Mouse (Mus musculus) frontal cortex, adult 2 months (tissue): Measurements from ENCODE around the gene 4930404N11Rik. TPM values are rescaled to one million over a fixed set of nuclear protein-coding genes. Genes with fewer than 3 reads are reported as not detected.

Experiments used
- DNase-seq, 2 experiments: peaks; one replicate each; pipeline ENCODE4 v3.0.0; 2022; ENCODE audit warnings: low spot score in 1 of 2; ENCODE audit errors: extremely low spot score in 1 of 2
- polyA plus RNA-seq: library from polyadenylated mRNA; depleted of rRNA; stranded (reverse); fragments of >200 nt; gene quantifications from 2 replicates; pipeline ENCODE4 v1.2.3, GENCODE M21; 2012

Gene 4930404N11Rik
- polyA plus RNA-seq, 1 experiment = 0.68 TPM

GRCm38 (mm10) chr10:81402227-81402765 is 36.7 kb upstream of the 4930404N11Rik start:
- DNase-seq = no peak

GRCm38 (mm10) chr10:81401521-81402226 is 36.1 kb upstream of the 4930404N11Rik start:
- DNase-seq = peak in 1 of 2 experiments; percentile 66

GRCm38 (mm10) chr10:81401205-81401520 is 35.5 kb upstream of the 4930404N11Rik start:
- peak in 1 of 2 experiments; percentile 38 for DNase-seq

GRCm38 (mm10) chr10:81400371-81401204 is 35.0 kb upstream of the 4930404N11Rik start:
- DNase-seq = no peak

GRCm38 (mm10) chr10:81399798-81400308 is 34.2 kb upstream of the 4930404N11Rik start:
- DNase-seq = no peak

DNA sequence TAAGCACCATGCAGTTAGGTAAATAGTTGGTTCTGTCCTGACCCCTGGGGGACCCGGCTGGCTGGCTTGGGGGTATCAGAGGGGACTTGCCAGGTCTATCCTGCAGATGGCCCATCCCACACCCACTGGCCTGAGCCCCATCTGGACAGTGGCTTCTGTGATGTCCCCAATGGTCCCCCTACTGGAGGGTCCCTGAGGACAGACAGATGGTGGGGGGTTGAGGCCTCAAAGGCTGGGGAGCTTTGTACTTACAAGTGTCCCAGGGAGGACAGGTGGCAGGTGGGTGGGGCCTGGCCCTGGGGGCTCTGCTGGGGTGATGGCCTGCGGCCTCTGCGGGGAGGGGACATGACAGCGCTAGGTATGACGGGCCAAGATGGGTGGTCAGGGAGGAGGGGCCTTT is 33.7 kb upstream of the 4930404N11Rik start:
- DNase-seq = no peak

GRCm38 (mm10) chr10:81396749-81397148 is 31.1 kb upstream of the 4930404N11Rik start:
- DNase-seq = no peak

DNA sequence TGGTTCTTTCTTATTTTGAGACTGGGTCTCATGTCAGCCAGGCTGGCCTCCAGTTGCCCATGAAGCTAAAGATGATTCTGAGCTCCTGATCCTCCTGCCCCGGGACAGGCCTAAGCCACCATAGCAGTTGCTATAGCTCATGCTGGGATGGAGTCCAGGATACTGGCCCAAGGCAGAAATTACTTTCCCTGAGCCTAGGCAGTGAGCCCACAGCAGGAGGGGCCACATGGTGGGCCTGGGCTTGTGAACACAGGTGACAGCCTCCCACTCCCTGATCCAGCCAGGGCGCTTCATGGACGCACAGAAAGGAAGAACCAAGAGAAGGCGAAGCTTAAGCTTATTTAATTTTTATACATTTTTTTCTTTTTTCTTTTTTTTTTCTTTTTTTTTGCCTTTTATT is 30.2 kb upstream of the 4930404N11Rik start:
- DNase-seq = no peak

- peak in 1 of 2 experiments; percentile 75 for DNase-seq
Measured at GRCm38 (mm10) chr10:81395127-81395526, 29.5 kb upstream of the 4930404N11Rik start.

DNA sequence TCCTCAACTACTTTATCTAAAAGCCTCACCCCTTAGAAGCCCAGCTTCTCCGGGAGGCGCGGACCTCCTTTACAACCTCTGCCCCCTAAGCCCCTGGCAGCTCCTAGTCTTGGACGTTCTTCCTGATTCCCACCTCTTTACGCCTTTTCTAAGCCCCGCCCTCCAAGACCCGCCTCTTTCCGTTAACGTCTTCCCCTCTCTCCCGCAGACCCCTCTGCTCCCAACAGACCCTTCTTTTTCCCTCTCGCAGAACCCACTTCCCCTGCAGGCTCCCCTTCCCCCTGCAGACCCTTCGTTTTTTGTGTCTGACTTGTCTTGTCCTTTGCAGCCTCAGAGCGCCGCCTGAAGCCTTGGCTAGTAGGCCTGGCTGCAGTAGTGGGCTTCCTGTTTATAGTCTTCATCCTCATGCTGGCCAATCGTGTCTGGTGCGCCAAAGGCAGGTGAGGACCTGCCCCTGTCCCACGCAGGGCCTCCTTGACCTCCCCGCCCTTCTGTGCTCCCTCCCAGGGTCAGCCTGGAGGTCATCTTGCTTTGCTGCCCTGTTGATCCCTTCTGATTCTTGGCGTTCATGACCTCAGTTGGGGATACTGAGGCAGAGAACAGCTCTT is 27.9 kb upstream of the 4930404N11Rik start:
- no peak for DNase-seq

- DNase-seq = no peak
Measured at GRCm38 (mm10) chr10:81392781-81393185, 27.2 kb upstream of the 4930404N11Rik start, which contains the start of gene Smim24. Gene Smim24, plus strand, starts transcription at chr10:81393051.

- no peak for DNase-seq
Measured at GRCm38 (mm10) chr10:81392270-81392669, 26.7 kb upstream of the 4930404N11Rik start.

GRCm38 (mm10) chr10:81390678-81390965 is 25.0 kb upstream of the 4930404N11Rik start:
- no peak for DNase-seq

DNA sequence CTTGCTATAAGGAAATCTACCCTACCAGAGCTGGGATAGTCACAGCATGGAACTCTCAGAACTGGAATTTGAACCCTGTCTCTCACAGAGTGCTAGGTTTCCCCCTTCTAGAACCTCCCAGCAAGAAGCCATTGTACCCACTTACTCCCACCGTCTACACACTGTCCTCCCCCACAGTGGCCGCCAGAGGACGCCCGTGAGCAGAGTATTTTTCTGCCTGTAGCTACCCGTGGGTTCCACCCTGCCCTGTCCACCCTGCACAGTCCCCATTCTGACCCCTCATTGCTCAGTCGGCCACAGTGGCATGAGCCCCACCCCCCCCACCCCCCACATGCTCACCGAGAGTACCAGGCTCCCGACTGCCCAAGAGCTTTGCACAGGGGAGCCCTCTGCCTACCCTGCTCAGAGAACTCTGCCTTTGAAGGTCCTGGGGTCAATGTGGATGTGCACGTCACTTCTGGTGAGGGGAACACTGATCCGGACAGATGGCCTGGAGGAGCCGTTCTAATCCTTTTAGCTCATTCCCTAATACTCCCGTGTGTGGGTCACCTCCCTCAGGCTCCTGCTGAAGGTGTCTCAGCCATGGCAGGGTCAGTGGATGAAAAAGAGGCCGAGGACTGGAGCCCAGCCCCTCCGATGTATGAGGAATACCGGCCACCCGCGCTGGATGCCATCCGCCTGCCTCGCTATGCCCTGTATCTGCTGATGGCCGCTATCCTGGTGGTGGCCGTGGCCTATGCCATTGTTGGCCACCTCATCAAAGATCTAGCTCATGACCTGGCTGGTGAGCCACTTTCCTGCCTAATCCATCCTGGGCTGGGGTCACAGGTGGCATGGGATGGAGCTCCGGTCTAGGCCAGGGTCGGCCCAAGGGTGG is 24.4 kb upstream of the 4930404N11Rik start:
- DNase-seq = peak in 1 of 2 experiments; percentile 83

GRCm38 (mm10) chr10:81389373-81389772 is 23.8 kb upstream of the 4930404N11Rik start:
- DNase-seq = no peak

GRCm38 (mm10) chr10:81388505-81389055 is 23.0 kb upstream of the 4930404N11Rik start, which contains the start of gene Gm48552:
Gene Gm48552, plus strand, starts transcription at chr10:81389005.
- no peak for DNase-seq

DNA sequence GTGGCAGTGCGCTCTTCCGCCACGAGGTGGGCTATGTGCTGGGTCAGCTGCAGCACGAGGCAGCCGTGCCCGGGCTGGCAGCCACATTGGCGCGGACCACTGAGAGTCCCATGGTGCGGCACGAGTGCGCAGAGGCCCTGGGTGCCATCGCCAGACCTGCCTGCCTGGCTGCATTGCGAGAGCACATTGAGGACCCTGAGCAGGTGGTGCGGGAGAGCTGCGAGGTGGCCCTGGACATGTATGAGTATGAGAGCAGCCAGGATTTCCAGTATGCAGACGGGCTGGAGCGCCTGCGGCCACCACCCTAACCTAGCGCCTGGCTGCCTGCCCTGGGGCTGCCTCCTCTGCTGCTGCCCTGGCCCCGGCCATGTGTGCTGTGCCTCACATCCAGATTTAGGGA is 22.1 kb upstream of the 4930404N11Rik start:
- DNase-seq = no peak

- DNase-seq = no peak
Measured at GRCm38 (mm10) chr10:81385603-81386306, 20.1 kb upstream of the 4930404N11Rik start.

DNA sequence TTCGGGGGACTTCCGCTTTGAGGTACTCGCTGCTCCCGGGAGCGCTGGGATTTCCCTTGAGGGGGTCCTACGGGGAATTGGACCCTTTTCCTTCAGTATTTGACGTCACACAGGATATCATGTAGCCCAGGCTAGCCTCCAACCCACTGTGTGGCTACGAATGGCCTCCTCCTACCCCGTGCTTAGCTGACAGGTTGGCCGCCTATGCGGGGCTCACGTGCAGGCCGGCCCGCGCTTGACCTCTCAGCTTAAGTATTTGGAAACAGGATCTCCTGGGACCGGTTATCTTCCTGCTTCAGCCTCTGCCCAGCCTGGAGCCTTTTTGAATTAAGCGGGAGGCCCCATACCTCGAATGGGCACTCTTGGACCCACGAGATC is 19.0 kb upstream of the 4930404N11Rik start:
- no peak for DNase-seq
